Mouse (Mus musculus) MEL (cell line): ENCODE results near the gene Clock. TPM values are rescaled to one million over a fixed set of nuclear protein-coding genes. Genes with fewer than 3 reads are reported as not detected.

Experiments used
- DNase-seq: peaks from one replicate; pipeline ENCODE4 v3.0.0; 2011; ENCODE audit warnings: low read depth, low spot score
- H3K27ac ChIP-seq: 2 replicates; pipeline ENCODE4 v1.5.1; 2012; ENCODE audit warnings: low read depth, mild to moderate bottlenecking, control low read depth, low read length, moderate library complexity; ENCODE audit not compliant: control insufficient read depth
- H3K27me3 ChIP-seq, 2 experiments: fragments of 150-350 bp in 1 of 2; sonication (generic) in 1 of 2; 2 replicates each; pipeline ENCODE4 v1.6.1; 2012; ENCODE audit warnings: low read length in 2 of 2, mild to moderate bottlenecking in 2 of 2, improper control_type of control experiment in 1 of 2, moderate library complexity in 1 of 2; ENCODE audit not compliant: insufficient read depth in 2 of 2, control insufficient read depth in 1 of 2
- H3K36me3 ChIP-seq, 2 experiments: 2 replicates each; pipeline ENCODE4 v1.6.1; 2012 to 2014; ENCODE audit warnings: low read length in 2 of 2, improper control_type of control experiment in 1 of 2, inconsistent platforms in 1 of 2, mild to moderate bottlenecking in 1 of 2; ENCODE audit not compliant: insufficient read depth in 2 of 2, control insufficient read depth in 1 of 2
- H3K4me1 ChIP-seq, 2 experiments: fragments of 150-350 bp in 1 of 2; sonication (generic) in 1 of 2; 2 replicates each; pipeline ENCODE4 v1.6.1; 2012; ENCODE audit warnings: low read length in 2 of 2, improper control_type of control experiment in 1 of 2, mild to moderate bottlenecking in 1 of 2; ENCODE audit not compliant: insufficient read depth in 2 of 2, control insufficient read depth in 1 of 2
- H3K4me3 ChIP-seq, 2 experiments: fragments of 150-350 bp in 1 of 2; sonication (generic) in 1 of 2; 2 replicates each; pipeline ENCODE4 v1.5.1; 2012; ENCODE audit warnings: low read depth in 2 of 2, low read length in 2 of 2, mild to moderate bottlenecking in 2 of 2, moderate library complexity in 2 of 2, control low read depth in 1 of 2, improper control_type of control experiment in 1 of 2; ENCODE audit not compliant: control insufficient read depth in 1 of 2, insufficient read depth in 1 of 2
- H3K79me2 ChIP-seq: 2 replicates; pipeline ENCODE4 v1.6.1; 2012; ENCODE audit warnings: mild to moderate bottlenecking, low read length, moderate library complexity; ENCODE audit not compliant: control insufficient read depth, poor library complexity, insufficient read depth
- H3K9ac ChIP-seq: 2 replicates; pipeline ENCODE4 v1.6.1; 2012; ENCODE audit warnings: low read depth, mild to moderate bottlenecking, control low read depth, low read length, moderate library complexity; ENCODE audit not compliant: control insufficient read depth, poor library complexity, severe bottlenecking
- H3K9me3 ChIP-seq: fragments of 150-350 bp; sonication (generic); replicated peaks from 2 replicates; pipeline ENCODE4 v1.6.1; 2012; ENCODE audit warnings: mild to moderate bottlenecking, low read length, improper control_type of control experiment, moderate library complexity; ENCODE audit not compliant: insufficient read depth
- EP300 ChIP-seq, 2 experiments: IDR thresholded peaks; 2 replicates each; pipeline ENCODE4 v1.6.1; 2011; ENCODE audit warnings: improper control_type of control experiment in 2 of 2, low read length in 2 of 2, low read depth in 1 of 2, mild to moderate bottlenecking in 1 of 2
- ETS1 ChIP-seq: IDR thresholded peaks from 2 replicates; pipeline ENCODE4 v1.6.1; 2012; ENCODE audit warnings: low read depth, mild to moderate bottlenecking, inconsistent platforms, low read length, improper control_type of control experiment, moderate library complexity
- HCFC1 ChIP-seq: IDR thresholded peaks from 2 replicates; pipeline ENCODE4 v1.6.1; 2012; ENCODE audit warnings: low read depth, mild to moderate bottlenecking, inconsistent platforms, low read length, improper control_type of control experiment, moderate library complexity
- MAX ChIP-seq: IDR thresholded peaks from 2 replicates; pipeline ENCODE4 v1.6.1; 2011; ENCODE audit warnings: low read length, improper control_type of control experiment
- MAZ ChIP-seq: IDR thresholded peaks from 2 replicates; pipeline ENCODE4 v1.6.1; 2012; ENCODE audit warnings: low read depth, mild to moderate bottlenecking, inconsistent platforms, low read length, improper control_type of control experiment
- MXI1 ChIP-seq: IDR thresholded peaks from 2 replicates; pipeline ENCODE4 v1.6.1; 2011; ENCODE audit warnings: mild to moderate bottlenecking, low read depth, low read length, improper control_type of control experiment
- MYB ChIP-seq: IDR thresholded peaks from 2 replicates; pipeline ENCODE4 v1.6.1; 2011; ENCODE audit warnings: mild to moderate bottlenecking, low read depth, low read length, improper control_type of control experiment
- NELFE ChIP-seq: IDR thresholded peaks from 2 replicates; pipeline ENCODE4 v1.6.1; 2011; ENCODE audit warnings: low read depth, low read length, improper control_type of control experiment
- POLR2A ChIP-seq, 2 experiments: IDR thresholded peaks; 2 replicates each; pipeline ENCODE4 v1.6.1; 2011 to 2012; ENCODE audit warnings: low read length in 2 of 2, mild to moderate bottlenecking in 2 of 2, control low read depth in 1 of 2, improper control_type of control experiment in 1 of 2, low read depth in 1 of 2, moderate library complexity in 1 of 2; ENCODE audit not compliant: control insufficient read depth in 1 of 2, insufficient read depth in 1 of 2, poor library complexity in 1 of 2
- POLR2AphosphoS2 ChIP-seq: IDR thresholded peaks from 2 replicates; pipeline ENCODE4 v1.6.1; 2011; ENCODE audit warnings: low read length, improper control_type of control experiment
- POLR2AphosphoS5 ChIP-seq: IDR thresholded peaks from 2 replicates; pipeline ENCODE4 v1.6.1; 2012; ENCODE audit warnings: low read depth, borderline replicate concordance, mild to moderate bottlenecking, inconsistent platforms, low read length, moderate library complexity, mixed read lengths
- RCOR1 ChIP-seq: IDR thresholded peaks from 2 replicates; pipeline ENCODE4 v1.6.1; 2012; ENCODE audit warnings: low read depth, mild to moderate bottlenecking, inconsistent platforms, low read length, improper control_type of control experiment
- SIN3A ChIP-seq: IDR thresholded peaks from 2 replicates; pipeline ENCODE4 v1.6.1; 2012; ENCODE audit warnings: low read length, improper control_type of control experiment, inconsistent platforms
- TBP ChIP-seq: IDR thresholded peaks from 2 replicates; pipeline ENCODE4 v1.8.0; 2011; ENCODE audit warnings: low read depth, low read length, improper control_type of control experiment
- TCF12 ChIP-seq: IDR thresholded peaks from 2 replicates; pipeline ENCODE4 v1.6.1; 2014; ENCODE audit warnings: low read depth, mild to moderate bottlenecking, inconsistent platforms, low read length, improper control_type of control experiment, moderate library complexity
- UBTF ChIP-seq: IDR thresholded peaks from 2 replicates; pipeline ENCODE4 v1.6.1; 2012; ENCODE audit warnings: low read depth, mild to moderate bottlenecking, inconsistent platforms, low read length, improper control_type of control experiment, moderate library complexity, borderline replicate concordance; ENCODE audit not compliant: insufficient read depth
- USF1 ChIP-seq: IDR thresholded peaks from 2 replicates; pipeline ENCODE4 v1.6.1; 2014; ENCODE audit warnings: low read depth, mild to moderate bottlenecking, inconsistent platforms, low read length, improper control_type of control experiment, moderate library complexity
- ZMIZ1 ChIP-seq: IDR thresholded peaks from 2 replicates; pipeline ENCODE4 v1.6.1; 2012; ENCODE audit warnings: low read depth, mild to moderate bottlenecking, inconsistent platforms, low read length, improper control_type of control experiment, moderate library complexity
- polyA plus RNA-seq, 2 experiments: library from polyadenylated mRNA; stranded (reverse) in 1 of 2; unstranded in 1 of 2; fragments of >175 nt in 1 of 2; fragments of >200 nt in 1 of 2; gene quantifications; 2 replicates each; pipeline versions ENCODE4 v1.2.1 to v1.2.4; 2012; ENCODE audit warnings: low replicate concordance in 2 of 2, low read depth in 1 of 2; ENCODE audit not compliant: insufficient read length in 2 of 2, insufficient read depth in 1 of 2, missing spikeins in 1 of 2
- total RNA-seq: library from RNA; depleted of rRNA; stranded (reverse); fragments of 300-350 nt; gene quantifications from 2 replicates; pipeline ENCODE4 v1.2.3, GENCODE M21; 2012

The Clock gene
- total and polyA plus RNA-seq, 3 experiments = 4.1 to 77.5 (median 6.3) TPM

DNA sequence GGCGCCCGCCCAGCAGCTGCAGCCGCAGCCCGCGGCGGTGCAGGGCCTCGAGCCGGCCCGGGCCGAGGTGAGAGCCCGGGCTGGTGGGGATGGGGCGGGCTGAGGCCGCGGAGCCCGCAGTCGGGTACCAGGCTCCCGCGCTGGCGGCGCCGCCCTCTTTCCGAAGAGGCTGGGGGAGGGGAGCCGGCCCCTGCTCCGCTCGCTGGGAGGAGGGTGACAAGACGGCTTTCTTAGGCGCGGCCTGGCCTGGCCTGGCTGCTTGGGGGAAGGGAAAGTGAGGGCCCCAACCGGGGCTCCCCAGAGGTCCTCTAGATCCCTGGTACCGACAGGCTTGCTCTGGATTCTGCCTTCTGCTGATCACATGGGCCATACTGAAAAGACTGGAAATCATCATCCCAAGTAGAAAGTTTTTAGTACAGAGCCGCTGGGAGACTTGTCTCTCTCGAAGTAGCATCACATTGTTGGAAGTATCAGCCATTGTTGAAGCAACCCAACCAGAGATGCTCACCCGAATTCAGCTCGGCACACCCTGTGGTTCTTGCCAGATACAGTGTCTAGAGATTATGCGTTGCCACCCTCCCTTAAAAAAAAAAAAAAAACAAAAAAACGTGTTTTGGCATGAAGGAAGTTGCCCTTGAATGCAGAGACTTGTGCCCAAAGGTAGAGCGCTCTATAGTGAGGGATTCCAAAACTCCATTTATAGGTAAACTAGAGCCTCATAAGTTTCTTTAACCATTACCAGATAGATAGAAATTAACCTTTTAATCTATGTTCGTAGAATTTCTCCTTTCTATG lies 120.1 kb downstream of the Clock start (continued):
- TF ChIP-seq MAZ (peak; percentile 67; the same call in 1 of the 2 replicates), TBP (no peak), POLR2A (IDR thresholded peaks at IDR 0.05; ENCODE audit: control insufficient read depth in 1 of 2, insufficient read depth in 1 of 2, low read depth in 1 of 2, low read length in 2 of 2, poor library complexity in 1 of 2) (0 out of 4 replicates have a peak, but pooled peaks of 1 of the 2 experiments have one; percentile 5)

DNA sequence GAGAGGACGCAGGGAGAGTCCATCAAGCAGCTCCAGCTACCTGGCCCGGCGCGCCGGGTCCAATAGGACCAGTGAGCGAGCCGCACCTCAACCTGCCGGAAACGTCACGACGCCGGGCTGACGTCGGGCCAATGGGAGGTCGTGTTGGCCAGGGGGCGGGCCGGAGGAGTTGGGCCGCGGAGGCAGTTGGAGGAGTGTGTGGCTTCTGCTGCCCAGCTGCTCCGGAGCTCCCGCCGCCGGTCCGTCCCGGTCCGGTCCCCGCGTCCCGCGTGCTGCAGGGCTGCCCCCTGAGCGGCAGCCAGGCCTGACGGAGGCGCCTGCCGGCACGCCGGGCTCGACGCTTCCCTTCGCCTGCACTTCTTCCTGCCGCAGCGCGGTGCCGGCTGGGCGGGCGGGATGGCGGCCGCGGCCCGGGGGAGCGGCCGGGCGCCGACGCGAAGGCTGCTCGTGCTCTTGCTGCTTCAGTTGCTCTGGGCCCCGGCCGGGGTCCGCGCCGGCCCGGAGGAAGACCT lies 120.8 kb downstream of the Clock start, which contains the start of gene Tmem165:
TSS of gene Tmem165 (plus strand) at position 131 of the 512 bp plus-strand sequence.
- Histone ChIP-seq H3K79me2 (peaks cover 35% of the 10 kb centered on the region), H3K4me1 (peaks cover 10 to 23% of the 10 kb centered on the region in 2 experiments), H3K9ac (peak within 1 kb of the TSS; percentile 88), H3K4me3 (peak within 1 kb of the TSS; percentile 77 to 88), H3K27me3 (no peaks in the 10 kb centered on the region), H3K27ac (peak within 1 kb of the TSS; percentile 42), H3K9me3 (no peaks in the 10 kb centered on the region), H3K36me3 (peaks cover 0 to 34% of the 10 kb centered on the region in 2 experiments; a peak in 3 of 4 replicates)
- peak; percentile 96 for DNase-seq
- TF ChIP-seq TCF12 (peak; percentile 82), MXI1 (peak; percentile 44; the same call in 1 of the 2 replicates), POLR2A (IDR thresholded peaks at IDR 0.05; ENCODE audit: control insufficient read depth in 1 of 2, insufficient read depth in 1 of 2, low read depth in 1 of 2, low read length in 2 of 2, poor library complexity in 1 of 2) (peak; percentile 95 to 97), SIN3A (peak; percentile 43; the same call in 1 of the 2 replicates), HCFC1 (peak; percentile 74), ETS1 (peak; percentile 26; the same call in 1 of the 2 replicates), POLR2AphosphoS2 (peak; percentile 81; the same call in 1 of the 2 replicates), RCOR1 (no peak; the same call in 1 of the 2 replicates), TBP (peak; percentile 69; the same call in 1 of the 2 replicates), NELFE (peak; percentile 97), ZMIZ1 (0 out of 2 replicates have a peak, but pooled peaks have one; percentile 91), MAX (no peak; the same call in 1 of the 2 replicates), MAZ (no peak), MYB (0 out of 2 replicates have a peak, but pooled peaks have one; percentile 19), EP300 (IDR thresholded peaks at IDR 0.05; ENCODE audit: low read depth in 1 of 2, low read length in 2 of 2) (no peak), POLR2AphosphoS5 (no peak), USF1 (no peak), UBTF (no peak)
